Mouse (Mus musculus): ENCODE results near the gene Edc4. TPM values are rescaled to one million over a fixed set of nuclear protein-coding genes. Genes with fewer than 3 reads are reported as not detected.

The Edc4 gene
- polyA plus RNA-seq, 1 experiment from 2014 or later: 49.7 TPM

- Histone ChIP-seq H3K4me3 (ENCODE audit: low read length) (no peak within 1 kb of the TSS), H3K9me3 (ENCODE audit: control insufficient read depth, low read length) (no peaks in the 10 kb centered on the region), H3K4me2 (replicated peaks; ENCODE audit: low read depth, low read length) (no peak within 1 kb of the TSS), H3K4me1 (ENCODE audit: control insufficient read depth, insufficient read depth, low read length) (peaks cover 11% of the 10 kb centered on the region), H3K36me3 (ENCODE audit: control insufficient read depth, insufficient read depth, low read length) (peaks cover 31% of the 10 kb centered on the region), H3K9ac (ENCODE audit: low read depth, low read length) (no peak within 1 kb of the TSS), H3K27ac (ENCODE audit: low read depth, low read length) (no peak within 1 kb of the TSS), H3K27me3 (ENCODE audit: control insufficient read depth, insufficient read depth, low read length) (no peaks in the 10 kb centered on the region)
- ATAC-seq (ENCODE audit: low FRiP score, low TSS enrichment): no peak
- WGBS: 91% methylated on average over 2 of the region's 2 CpGs
Measured at GRCm38 (mm10) chr8:105933762-105934161, 53.1 kb downstream of the Edc4 start, which contains the start of gene Ctrl. Gene Ctrl (minus strand): TSS chr8:105933862.

- H3K4me1 ChIP-seq (ENCODE audit: control insufficient read depth, insufficient read depth, low read length): peaks cover 11% of the 10 kb centered on the region
- WGBS: 83% methylated on average over 6 of the region's 6 CpGs
- H3K27ac ChIP-seq (ENCODE audit: low read depth, low read length): no peak overlapping the region
- H3K9me3 ChIP-seq (ENCODE audit: control insufficient read depth, low read length): no peaks in the 10 kb centered on the region
- peaks cover 18% of the 10 kb centered on the region for H3K36me3 ChIP-seq (ENCODE audit: control insufficient read depth, insufficient read depth, low read length)
- H3K4me3 ChIP-seq (ENCODE audit: low read length): no peak overlapping the region
- H3K4me2 ChIP-seq (replicated peaks; ENCODE audit: low read depth, low read length): no peak overlapping the region
- H3K9ac ChIP-seq (ENCODE audit: low read depth, low read length): no peak overlapping the region
- ATAC-seq (ENCODE audit: low FRiP score, low TSS enrichment): no peak
- H3K27me3 ChIP-seq (ENCODE audit: control insufficient read depth, insufficient read depth, low read length): no peaks in the 10 kb centered on the region
Measured at GRCm38 (mm10) chr8:105935105-105935504, 54.4 kb downstream of the Edc4 start.

- Histone ChIP-seq H3K9ac (ENCODE audit: low read depth, low read length) (peak overlapping the region; percentile 76), H3K27me3 (ENCODE audit: control insufficient read depth, insufficient read depth, low read length) (no peaks in the 10 kb centered on the region), H3K9me3 (ENCODE audit: control insufficient read depth, low read length) (no peaks in the 10 kb centered on the region), H3K27ac (ENCODE audit: low read depth, low read length) (no peak overlapping the region; the same call in 1 of the 2 replicates), H3K4me1 (ENCODE audit: control insufficient read depth, insufficient read depth, low read length) (peaks cover 11% of the 10 kb centered on the region), H3K4me3 (ENCODE audit: low read length) (peak overlapping the region; percentile 67), H3K36me3 (ENCODE audit: control insufficient read depth, insufficient read depth, low read length) (peaks cover 15% of the 10 kb centered on the region), H3K4me2 (replicated peaks; ENCODE audit: low read depth, low read length) (peak overlapping the region; percentile 96)
- WGBS: 33% methylated on average over 7 of the region's 7 CpGs
- no peak for ATAC-seq (ENCODE audit: low FRiP score, low TSS enrichment)
Measured at GRCm38 (mm10) chr8:105935863-105936603, 55.4 kb downstream of the Edc4 start.

- Histone ChIP-seq H3K27ac (ENCODE audit: low read depth, low read length) (peak overlapping the region; percentile 83), H3K9ac (ENCODE audit: low read depth, low read length) (peak overlapping the region; percentile 76), H3K9me3 (ENCODE audit: control insufficient read depth, low read length) (no peaks in the 10 kb centered on the region), H3K27me3 (ENCODE audit: control insufficient read depth, insufficient read depth, low read length) (no peaks in the 10 kb centered on the region), H3K36me3 (ENCODE audit: control insufficient read depth, insufficient read depth, low read length) (peaks cover 11% of the 10 kb centered on the region), H3K4me2 (replicated peaks; ENCODE audit: low read depth, low read length) (peak overlapping the region; percentile 96), H3K4me1 (ENCODE audit: control insufficient read depth, insufficient read depth, low read length) (peaks cover 11% of the 10 kb centered on the region), H3K4me3 (ENCODE audit: low read length) (peak overlapping the region; percentile 67)
- peak; percentile 92 for ATAC-seq (ENCODE audit: low FRiP score, low TSS enrichment)
- under 1% methylated on average over 30 of the region's 30 CpGs for WGBS
Measured at GRCm38 (mm10) chr8:105936866-105937475, 56.3 kb downstream of the Edc4 start.

GRCm38 (mm10) chr8:105937496-105938305 is 57.0 kb downstream of the Edc4 start:
- Histone ChIP-seq H3K4me1 (ENCODE audit: control insufficient read depth, insufficient read depth, low read length) (peaks cover 11% of the 10 kb centered on the region), H3K4me2 (replicated peaks; ENCODE audit: low read depth, low read length) (peak overlapping the region; percentile 96), H3K27ac (ENCODE audit: low read depth, low read length) (peak overlapping the region; percentile 83), H3K36me3 (ENCODE audit: control insufficient read depth, insufficient read depth, low read length) (peaks cover 10% of the 10 kb centered on the region), H3K4me3 (ENCODE audit: low read length) (peak overlapping the region; percentile 67), H3K27me3 (ENCODE audit: control insufficient read depth, insufficient read depth, low read length) (no peaks in the 10 kb centered on the region), H3K9ac (ENCODE audit: low read depth, low read length) (peak overlapping the region; percentile 76), H3K9me3 (ENCODE audit: control insufficient read depth, low read length) (no peaks in the 10 kb centered on the region)
- ATAC-seq (ENCODE audit: low FRiP score, low TSS enrichment): peak; percentile 46
- WGBS: under 1% methylated on average over 33 of the region's 33 CpGs

GRCm38 (mm10) chr8:105938306-105938669 is 57.6 kb downstream of the Edc4 start, which contains the start of gene Psmb10:
Gene Psmb10 (minus strand): TSS chr8:105938444.
- H3K4me1 ChIP-seq (ENCODE audit: control insufficient read depth, insufficient read depth, low read length): peaks cover 11% of the 10 kb centered on the region
- peak within 1 kb of the TSS; percentile 67 for H3K4me3 ChIP-seq (ENCODE audit: low read length)
- WGBS: 32% methylated on average over 4 of the region's 4 CpGs
- H3K9me3 ChIP-seq (ENCODE audit: control insufficient read depth, low read length): no peaks in the 10 kb centered on the region
- peak within 1 kb of the TSS; percentile 96 for H3K4me2 ChIP-seq (replicated peaks; ENCODE audit: low read depth, low read length)
- peak within 1 kb of the TSS; percentile 76 for H3K9ac ChIP-seq (ENCODE audit: low read depth, low read length)
- ATAC-seq (ENCODE audit: low FRiP score, low TSS enrichment): no peak
- H3K27me3 ChIP-seq (ENCODE audit: control insufficient read depth, insufficient read depth, low read length): no peaks in the 10 kb centered on the region
- peaks cover 13% of the 10 kb centered on the region for H3K36me3 ChIP-seq (ENCODE audit: control insufficient read depth, insufficient read depth, low read length)
- peak within 1 kb of the TSS; percentile 83 for H3K27ac ChIP-seq (ENCODE audit: low read depth, low read length)

GRCm38 (mm10) chr8:105942026-105942425 is 61.3 kb downstream of the Edc4 start:
- no peak for ATAC-seq (ENCODE audit: low FRiP score, low TSS enrichment)
- no peak overlapping the region for H3K4me2 ChIP-seq (replicated peaks; ENCODE audit: low read depth, low read length)
- 93% methylated on average over 11 of the region's 11 CpGs for WGBS
- H3K9ac ChIP-seq (ENCODE audit: low read depth, low read length): no peak overlapping the region
- H3K27me3 ChIP-seq (ENCODE audit: control insufficient read depth, insufficient read depth, low read length): no peaks in the 10 kb centered on the region
- no peaks in the 10 kb centered on the region for H3K9me3 ChIP-seq (ENCODE audit: control insufficient read depth, low read length)
- peaks cover 44% of the 10 kb centered on the region for H3K36me3 ChIP-seq (ENCODE audit: control insufficient read depth, insufficient read depth, low read length)
- H3K4me1 ChIP-seq (ENCODE audit: control insufficient read depth, insufficient read depth, low read length): peaks cover 7% of the 10 kb centered on the region
- H3K27ac ChIP-seq (ENCODE audit: low read depth, low read length): no peak overlapping the region
- H3K4me3 ChIP-seq (ENCODE audit: low read length): no peak overlapping the region

- no peak for ATAC-seq (ENCODE audit: low FRiP score, low TSS enrichment)
- H3K36me3 ChIP-seq (ENCODE audit: control insufficient read depth, insufficient read depth, low read length): peaks cover 49% of the 10 kb centered on the region
Measured at GRCm38 (mm10) chr8:105942542-105942941, 61.9 kb downstream of the Edc4 start.

More at GRCm38 (mm10) chr8:105942542-105942941, 61.9 kb downstream of the Edc4 start:
- no peaks in the 10 kb centered on the region for H3K27me3 ChIP-seq (ENCODE audit: control insufficient read depth, insufficient read depth, low read length)
- no peak overlapping the region for H3K9ac ChIP-seq (ENCODE audit: low read depth, low read length)
- H3K4me2 ChIP-seq (replicated peaks; ENCODE audit: low read depth, low read length): no peak overlapping the region
- WGBS: 96% methylated on average over 5 of the region's 5 CpGs
- peaks cover 7% of the 10 kb centered on the region for H3K4me1 ChIP-seq (ENCODE audit: control insufficient read depth, insufficient read depth, low read length)
- no peak overlapping the region for H3K27ac ChIP-seq (ENCODE audit: low read depth, low read length)
- no peak overlapping the region for H3K4me3 ChIP-seq (ENCODE audit: low read length)
- no peaks in the 10 kb centered on the region for H3K9me3 ChIP-seq (ENCODE audit: control insufficient read depth, low read length)

Data from kidney, embryonic 14.5 days (tissue).